Mouse (Mus musculus): ENCODE data around the gene Nol9. TPM values are rescaled to one million over a fixed set of nuclear protein-coding genes. Genes with fewer than 3 reads are reported as not detected.

The Nol9 gene
- 29.8 TPM for polyA plus RNA-seq (2015; fragmentation: Illumina TruSeq; extraction: RNeasy Lipid Tissue Mini Kit (QIAGEN cat#74804); ENCODE audit: insufficient read depth, low replicate concordance)

DNA sequence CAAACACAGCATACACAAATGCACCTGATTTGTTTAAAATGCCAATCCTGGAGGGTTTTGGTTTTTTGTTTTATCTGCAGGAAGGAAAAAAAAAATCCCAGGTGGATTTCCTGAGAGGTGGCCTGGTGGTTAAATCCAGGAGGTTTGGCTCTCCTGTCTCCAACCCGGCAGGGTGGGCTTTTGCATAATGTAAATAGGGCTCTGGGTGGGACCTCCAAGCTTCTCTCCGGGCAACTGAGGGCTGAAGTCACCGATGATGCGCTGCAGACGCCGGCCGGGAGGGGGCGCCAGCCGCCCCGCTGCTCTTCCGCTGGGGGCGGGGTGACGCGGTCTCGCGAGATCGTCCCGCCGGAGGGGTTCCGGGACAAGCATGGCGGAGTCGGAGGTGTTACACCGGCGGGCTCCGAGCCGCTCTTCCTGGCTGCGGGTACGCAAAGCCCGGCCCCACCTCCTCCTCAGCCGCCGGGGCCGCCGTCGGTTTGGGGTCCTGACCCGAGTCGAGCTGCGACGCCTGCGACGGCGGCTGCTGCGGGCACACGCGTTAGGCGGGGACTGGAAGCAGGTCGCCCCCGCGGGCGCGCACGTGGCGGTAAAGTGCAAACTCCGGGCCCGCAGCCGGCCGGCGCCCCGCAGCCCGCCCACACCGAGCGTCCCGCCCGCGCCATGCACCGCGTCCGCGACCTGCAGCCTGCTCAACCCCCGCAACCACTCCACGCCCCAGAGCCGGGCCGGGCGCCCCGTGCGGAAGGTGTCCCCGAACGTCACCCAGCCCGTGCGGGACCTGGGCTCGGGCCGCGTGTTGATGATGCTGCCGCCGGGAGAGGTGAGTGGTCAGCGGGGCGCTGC, at the start of gene Nol9:
TSS of gene Nol9 (plus strand) at position 337 of the 846 bp plus-strand sequence.

DNA sequence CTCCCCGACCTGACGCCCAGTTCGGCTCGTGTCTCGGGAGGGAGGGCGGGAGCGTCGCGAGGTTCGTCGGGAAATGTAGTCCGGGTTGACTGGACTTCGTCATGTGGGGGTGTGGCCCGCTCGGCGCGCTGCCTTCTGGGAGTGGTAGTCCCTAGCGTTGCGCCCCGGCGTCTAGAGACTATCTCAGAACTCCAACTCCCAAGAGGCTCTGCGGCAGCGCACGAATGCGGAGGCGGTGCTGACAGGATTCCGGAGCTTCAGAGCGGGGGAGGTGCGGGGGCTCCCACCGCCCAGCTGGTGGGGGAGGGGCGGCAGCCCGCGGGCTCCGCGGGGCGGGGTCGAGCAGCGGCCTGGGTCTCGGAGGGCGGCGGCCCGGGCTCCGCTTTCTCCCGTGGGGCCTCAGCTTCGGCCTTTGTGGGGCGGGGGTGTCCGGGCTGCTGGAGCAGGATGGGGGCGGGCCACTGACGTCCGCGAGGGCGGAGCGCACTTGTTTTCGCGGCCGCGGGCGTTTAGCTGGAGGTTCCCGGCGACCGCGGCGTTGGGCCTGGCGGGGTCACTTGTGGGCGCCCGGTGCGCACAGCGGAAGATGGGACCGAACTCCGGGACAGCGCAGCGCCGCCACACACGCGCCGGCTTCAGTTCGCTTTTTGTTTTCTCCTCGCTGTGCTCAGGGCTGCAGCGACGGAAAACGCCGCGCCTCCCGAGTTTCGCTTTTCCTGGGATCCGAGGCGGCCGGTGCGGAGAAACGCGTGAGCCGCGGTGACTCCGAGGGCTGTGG, 42.8 kb upstream of the Nol9 start, which contains the start of gene Phf13:
TSS of gene Phf13 (minus strand) at position 86 of the 778 bp plus-strand sequence.

GRCm38 (mm10) chr4:152008622-152009075, 30.5 kb upstream of the Nol9 start, which contains the start of gene Klhl21:
Gene Klhl21, plus strand, starts transcription at chr4:152008803.

DNA sequence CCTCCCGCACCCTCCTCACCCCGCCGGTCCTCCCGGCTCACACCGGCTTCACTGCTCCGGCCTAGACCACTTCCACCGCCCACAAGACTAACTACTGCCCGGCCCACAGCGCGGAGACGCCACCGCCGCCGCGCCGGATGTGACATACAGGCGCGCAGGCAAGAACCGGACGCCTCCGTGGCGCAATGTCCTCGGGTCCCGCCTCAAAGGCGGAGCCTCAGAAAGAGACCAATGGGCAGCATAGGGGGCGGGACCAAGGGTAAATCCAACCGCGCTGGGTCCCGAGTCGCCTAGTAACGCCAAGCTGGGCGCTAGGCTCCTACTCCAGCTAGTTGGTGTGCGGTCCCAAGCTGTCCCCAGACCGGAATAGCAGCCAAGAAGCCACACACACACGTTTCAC, 11.6 kb upstream of the Nol9 start, which contains the start of gene Zbtb48:
TSS of gene Zbtb48 (minus strand) at position 148 of the 400 bp plus-strand sequence.

DNA sequence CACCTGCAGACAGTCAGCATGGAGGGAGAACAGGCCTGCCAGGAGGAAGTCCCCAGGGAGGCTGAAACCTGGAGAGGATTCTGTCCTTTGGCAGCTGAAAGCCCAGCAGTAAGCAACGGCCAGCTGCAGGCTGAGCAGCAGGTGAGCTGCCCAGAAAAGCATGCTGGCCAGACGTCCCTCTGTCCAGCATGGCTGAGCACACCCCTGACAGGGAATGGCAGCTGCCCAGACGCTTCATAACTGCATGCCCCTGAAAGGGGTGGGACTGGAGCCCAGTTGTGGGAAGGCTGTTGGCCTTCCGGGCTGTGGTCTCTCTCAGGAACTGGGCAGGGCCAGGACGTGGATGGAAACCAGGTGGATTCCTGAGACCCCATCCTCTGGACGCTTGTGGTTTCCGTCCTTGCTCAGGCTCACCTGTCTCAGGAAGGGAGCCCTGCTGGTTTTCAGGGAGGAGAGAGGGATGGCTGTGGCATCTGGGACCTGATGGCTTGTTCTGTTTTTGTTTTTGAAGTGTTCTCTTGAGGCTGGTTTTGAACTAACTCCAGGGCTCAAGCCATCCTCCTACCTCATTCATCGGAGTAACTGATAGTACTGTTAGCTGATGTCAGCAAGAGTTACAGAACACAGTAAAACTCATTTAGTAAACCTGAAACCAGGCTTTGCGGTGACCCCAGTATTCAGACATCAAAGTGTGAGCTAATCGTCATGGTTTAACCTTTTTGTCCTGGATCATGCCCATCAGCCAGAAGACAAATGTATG, 716 bp upstream of the Nol9 start, which contains the start of gene Tas1r1:
TSS of gene Tas1r1 (minus strand) at position 344 of the 760 bp plus-strand sequence.

GRCm38 (mm10) chr4:152072121-152072601, 33.0 kb downstream of the Nol9 start, which contains the start of gene Plekhg5:
Gene Plekhg5, plus strand, starts transcription at chr4:152072498.

Other genes with a start within 250 kb of the Nol9 start
- 45.7 TPM for gene Camta1, start 177.4 kb upstream of the Nol9 start, polyA plus RNA-seq (2015; fragmentation: Illumina TruSeq; extraction: RNeasy Lipid Tissue Mini Kit (QIAGEN cat#74804); ENCODE audit: insufficient read depth, low replicate concordance)
- 55.6 TPM for gene Dnajc11, start 105.6 kb upstream of the Nol9 start, polyA plus RNA-seq (2015; fragmentation: Illumina TruSeq; extraction: RNeasy Lipid Tissue Mini Kit (QIAGEN cat#74804); ENCODE audit: insufficient read depth, low replicate concordance)
- gene Thap3, start 50.3 kb upstream of the Nol9 start, polyA plus RNA-seq (2015; fragmentation: Illumina TruSeq; extraction: RNeasy Lipid Tissue Mini Kit (QIAGEN cat#74804); ENCODE audit: insufficient read depth, low replicate concordance): 7.9 TPM
- 6.4 TPM for gene Phf13, start 43.1 kb upstream of the Nol9 start, polyA plus RNA-seq (2015; fragmentation: Illumina TruSeq; extraction: RNeasy Lipid Tissue Mini Kit (QIAGEN cat#74804); ENCODE audit: insufficient read depth, low replicate concordance)
- 7.9 TPM for gene Klhl21, start 30.5 kb upstream of the Nol9 start, polyA plus RNA-seq (2015; fragmentation: Illumina TruSeq; extraction: RNeasy Lipid Tissue Mini Kit (QIAGEN cat#74804); ENCODE audit: insufficient read depth, low replicate concordance)
- 9.2 TPM for gene Zbtb48, start 11.7 kb upstream of the Nol9 start, polyA plus RNA-seq (2015; fragmentation: Illumina TruSeq; extraction: RNeasy Lipid Tissue Mini Kit (QIAGEN cat#74804); ENCODE audit: insufficient read depth, low replicate concordance)
- gene Tas1r1, start 753 bp upstream of the Nol9 start, polyA plus RNA-seq (2015; fragmentation: Illumina TruSeq; extraction: RNeasy Lipid Tissue Mini Kit (QIAGEN cat#74804); ENCODE audit: insufficient read depth, low replicate concordance): not detected
- 1.6 TPM for gene Plekhg5, start 33.2 kb downstream of the Nol9 start, polyA plus RNA-seq (2015; fragmentation: Illumina TruSeq; extraction: RNeasy Lipid Tissue Mini Kit (QIAGEN cat#74804); ENCODE audit: insufficient read depth, low replicate concordance)
- 5.4 TPM for gene Tnfrsf25, start 76.6 kb downstream of the Nol9 start, polyA plus RNA-seq (2015; fragmentation: Illumina TruSeq; extraction: RNeasy Lipid Tissue Mini Kit (QIAGEN cat#74804); ENCODE audit: insufficient read depth, low replicate concordance)
- 0.79 TPM for gene Espn, start 113.0 kb downstream of the Nol9 start, polyA plus RNA-seq (2015; fragmentation: Illumina TruSeq; extraction: RNeasy Lipid Tissue Mini Kit (QIAGEN cat#74804); ENCODE audit: insufficient read depth, low replicate concordance)
- gene Hes2, start 119.5 kb downstream of the Nol9 start, polyA plus RNA-seq (2015; fragmentation: Illumina TruSeq; extraction: RNeasy Lipid Tissue Mini Kit (QIAGEN cat#74804); ENCODE audit: insufficient read depth, low replicate concordance): 0.08 TPM
- 10.9 TPM for gene Acot7, start 138.8 kb downstream of the Nol9 start, polyA plus RNA-seq (2015; fragmentation: Illumina TruSeq; extraction: RNeasy Lipid Tissue Mini Kit (QIAGEN cat#74804); ENCODE audit: insufficient read depth, low replicate concordance)
- 2.8 TPM for gene Gpr153, start 234.9 kb downstream of the Nol9 start, polyA plus RNA-seq (2015; fragmentation: Illumina TruSeq; extraction: RNeasy Lipid Tissue Mini Kit (QIAGEN cat#74804); ENCODE audit: insufficient read depth, low replicate concordance)

Data from spleen, adult 10 weeks (tissue).